Mouse (Mus musculus) cerebellum, adult (tissue): ENCODE measurements around the gene Pgghg.
"Not testable (repeated sequence)": the region's sequence is repeated elsewhere in the genome, so short reads cannot be mapped to it uniquely, and the experiment has no call there.

Experiments used
- ATAC-seq: cut with Nextera tagmentation; 2 replicates; pipeline ENCODE4 v1.9.2; 2017; ENCODE audit warnings: mild to moderate bottlenecking, moderate library complexity, mixed read lengths; ENCODE audit not compliant: insufficient number of reproducible peaks, low FRiP score, low TSS enrichment

The Pgghg gene

GRCm38 (mm10) chr7:140953800-140954732, 12.9 kb downstream of the Pgghg start:
- ATAC-seq = no peak

GRCm38 (mm10) chr7:140954733-140955071, 13.5 kb downstream of the Pgghg start:
- no peak for ATAC-seq

- ATAC-seq = no peak
Observed at GRCm38 (mm10) chr7:140955342-140955741, 14.2 kb downstream of the Pgghg start.

DNA sequence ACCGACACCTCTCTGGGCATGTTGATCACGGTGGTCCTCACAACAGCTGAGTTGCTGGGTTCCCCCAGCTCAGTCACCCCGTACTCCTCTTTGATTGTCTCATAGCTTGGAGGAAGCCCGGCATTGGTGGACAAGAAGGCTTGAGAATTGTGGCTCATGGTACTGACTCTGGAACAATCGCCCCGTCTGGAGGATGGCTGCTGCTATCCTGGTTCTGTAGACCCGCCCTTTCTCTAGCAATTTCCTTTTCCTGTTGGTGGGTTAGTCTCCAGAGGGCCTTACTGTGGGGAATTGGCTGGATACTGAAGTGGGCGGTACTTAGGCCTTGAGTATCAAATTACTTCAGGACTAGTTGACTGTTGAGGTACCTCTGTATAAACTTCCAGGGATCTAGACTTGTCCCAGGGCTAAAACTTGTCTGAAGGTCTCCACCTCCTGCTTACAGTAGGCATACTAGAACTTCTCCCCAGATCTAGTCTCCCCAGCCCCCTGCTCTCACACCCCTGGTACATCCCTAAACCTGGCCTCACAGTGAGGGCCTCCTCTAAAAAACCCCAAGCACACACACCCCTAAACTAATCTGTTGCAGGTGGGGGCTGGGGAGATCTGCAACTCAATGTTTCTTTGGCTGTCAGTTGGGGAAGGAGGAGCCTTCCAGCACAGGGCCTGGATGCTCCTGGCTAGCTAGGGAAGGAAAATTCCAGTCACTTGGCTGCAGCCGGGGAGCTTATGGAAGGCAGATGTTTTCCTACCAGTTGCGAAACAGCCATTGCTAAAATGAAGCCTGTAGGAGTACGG, 14.8 kb downstream of the Pgghg start, which contains the start of the genes Gm45717 and Ifitm2:
Gm45717 (minus strand) TSS at position 180 of the 798 bp plus-strand sequence.
Ifitm2 (minus strand) TSS at position 230 of the 798 bp plus-strand sequence.
- ATAC-seq = no peak

DNA sequence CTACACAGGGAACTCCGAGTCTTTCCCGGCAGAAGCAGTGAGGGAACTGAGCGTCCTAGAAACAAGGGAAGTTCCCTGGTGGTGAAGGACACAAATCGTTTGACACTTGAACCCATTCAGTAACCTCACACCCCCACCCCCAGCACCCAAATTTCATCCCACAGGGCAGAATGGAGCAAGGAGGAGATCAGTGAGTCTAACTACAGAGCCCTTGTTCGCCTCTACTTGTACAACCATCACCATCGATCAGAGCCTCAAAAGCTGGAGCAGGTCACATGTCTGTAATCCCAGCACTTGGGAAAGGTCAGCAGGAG, 15.3 kb downstream of the Pgghg start:
- no peak for ATAC-seq

- no peak for ATAC-seq
Observed at GRCm38 (mm10) chr7:140959181-140959901, 18.1 kb downstream of the Pgghg start.

GRCm38 (mm10) chr7:140960026-140960425, 18.8 kb downstream of the Pgghg start:
- no peak for ATAC-seq

- no peak for ATAC-seq
Observed at GRCm38 (mm10) chr7:140961416-140961815, 20.2 kb downstream of the Pgghg start.

DNA sequence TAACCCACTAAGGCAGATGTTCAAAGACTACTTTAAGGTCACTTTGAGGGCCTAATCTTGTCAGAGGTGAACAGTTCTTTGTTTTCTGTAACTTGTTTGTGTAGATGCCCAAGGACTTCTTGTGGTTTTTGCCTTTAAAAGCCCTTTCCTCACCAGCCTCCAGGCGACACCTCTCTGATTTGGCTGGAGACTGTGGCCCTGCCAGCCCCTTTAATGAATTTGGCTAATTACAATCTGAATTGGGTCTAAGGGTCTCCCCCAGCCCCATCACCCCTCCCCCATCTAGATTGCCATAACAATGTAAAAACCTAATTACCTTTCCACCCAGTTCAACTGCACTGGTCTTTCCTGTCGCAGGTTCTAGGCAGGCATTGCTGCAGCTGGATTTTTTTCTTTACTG, 21.5 kb downstream of the Pgghg start:
- ATAC-seq = no peak

- no peak for ATAC-seq
Observed at GRCm38 (mm10) chr7:140966921-140967320, 25.7 kb downstream of the Pgghg start, which contains the start of gene Ifitm1. Ifitm1 (plus strand) TSS chr7:140967221.

DNA sequence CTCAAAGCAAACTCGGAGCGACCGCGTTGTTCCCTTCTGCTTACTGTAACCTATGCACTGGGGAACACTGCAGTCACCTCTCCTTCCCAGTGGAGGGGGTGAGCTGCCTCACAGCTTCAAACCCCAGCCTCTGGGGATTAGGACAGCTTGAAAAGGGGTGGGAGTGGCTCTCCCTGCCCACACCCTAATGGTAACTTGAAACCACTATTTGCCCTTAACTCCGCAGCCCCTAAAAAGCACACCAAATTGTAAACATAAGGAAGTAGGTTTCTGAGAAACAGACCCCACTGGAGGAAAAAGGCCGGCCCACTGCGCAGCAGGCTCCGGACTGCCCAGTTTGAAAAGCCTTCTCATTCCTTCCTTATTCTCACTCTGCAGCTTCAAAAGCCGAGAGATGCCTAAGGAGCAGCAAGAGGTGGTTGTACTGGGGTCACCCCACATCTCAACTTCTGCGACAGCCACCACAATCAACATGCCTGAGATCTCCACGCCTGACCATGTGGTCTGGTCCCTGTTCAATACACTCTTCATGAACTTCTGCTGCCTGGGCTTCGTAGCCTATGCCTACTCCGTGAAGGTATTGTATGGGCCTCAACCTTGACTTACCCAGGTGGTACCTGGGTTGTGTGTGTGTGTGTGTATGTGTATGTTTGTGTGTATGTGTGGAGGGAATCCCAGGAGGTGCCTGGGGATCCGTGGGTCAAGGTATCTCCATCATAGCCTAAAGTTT, 26.8 kb downstream of the Pgghg start:
- no peak for ATAC-seq

GRCm38 (mm10) chr7:140968710-140969109, 27.5 kb downstream of the Pgghg start:
- ATAC-seq = not testable (repeated sequence)

GRCm38 (mm10) chr7:140970931-140971330, 29.7 kb downstream of the Pgghg start:
- no peak for ATAC-seq

DNA sequence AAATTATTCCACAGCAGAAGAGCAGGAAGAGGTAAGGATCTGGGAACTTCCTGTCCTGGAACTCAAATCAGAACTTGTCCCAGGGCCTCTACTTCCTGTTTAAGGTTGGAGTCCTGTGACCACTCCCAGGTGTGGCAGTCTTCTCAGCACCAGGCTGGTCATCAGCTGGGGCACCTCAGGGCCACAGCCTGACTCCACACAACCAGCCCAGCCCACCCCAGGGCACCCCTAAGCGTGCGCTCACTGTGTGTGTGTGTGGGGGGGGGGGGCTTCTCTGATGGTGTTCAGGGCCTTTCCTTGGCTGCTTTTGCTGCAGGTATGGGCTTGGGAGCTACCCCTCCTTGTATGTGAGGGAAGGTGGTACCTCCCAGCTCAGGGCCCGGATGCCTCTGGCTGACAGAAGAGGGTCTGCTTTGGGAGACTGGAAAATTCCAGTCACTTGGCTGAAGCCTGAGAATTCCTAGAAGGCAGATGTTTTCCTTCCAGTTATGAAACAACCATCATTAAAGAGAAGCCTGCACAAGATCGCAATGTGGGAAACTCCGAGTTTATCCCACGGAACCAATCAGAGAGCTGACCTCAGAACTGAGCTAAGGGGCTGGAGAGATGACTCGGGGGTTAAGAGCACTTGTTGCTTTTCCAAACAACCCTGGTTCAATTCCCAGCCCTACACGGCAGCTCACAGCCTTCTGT, 30.4 kb downstream of the Pgghg start:
- no peak for ATAC-seq

DNA sequence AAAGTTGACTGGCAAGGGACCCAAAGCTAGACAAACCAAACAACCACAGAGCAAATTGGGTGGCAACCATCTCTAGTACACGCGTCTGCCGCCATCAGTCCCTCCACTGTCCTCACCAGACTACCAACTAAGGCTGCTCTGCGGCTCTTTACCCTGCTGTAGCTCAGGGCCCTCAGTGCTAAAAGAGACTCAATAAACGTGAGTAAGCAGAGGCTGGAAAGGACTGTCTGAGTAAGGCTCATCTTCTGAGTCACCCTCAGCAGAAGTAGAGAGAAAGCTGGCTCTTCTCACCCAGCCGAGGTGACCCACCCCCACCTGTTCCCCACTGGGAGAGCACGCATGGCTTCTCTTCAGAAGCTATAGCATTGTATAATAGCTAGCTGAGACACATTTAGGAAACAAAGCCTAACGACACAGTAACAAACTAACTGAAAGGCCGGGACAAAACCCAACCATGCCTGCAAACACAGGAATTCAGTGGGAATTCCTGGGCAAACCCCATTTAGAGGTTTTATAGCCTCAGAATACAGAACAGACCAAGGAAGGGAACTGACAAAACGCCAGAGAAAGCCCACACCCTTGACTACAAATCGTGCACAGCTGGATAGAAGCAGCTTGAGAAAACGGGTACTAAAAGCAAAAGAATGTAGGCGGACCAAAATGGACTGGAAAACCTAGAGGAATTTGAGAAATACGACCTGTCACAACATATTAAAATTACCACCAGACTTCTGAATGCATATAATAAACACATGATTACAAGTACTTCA, 32.4 kb downstream of the Pgghg start:
- ATAC-seq = no peak

- ATAC-seq = no peak
Observed at GRCm38 (mm10) chr7:140974940-140975339, 33.7 kb downstream of the Pgghg start.

DNA sequence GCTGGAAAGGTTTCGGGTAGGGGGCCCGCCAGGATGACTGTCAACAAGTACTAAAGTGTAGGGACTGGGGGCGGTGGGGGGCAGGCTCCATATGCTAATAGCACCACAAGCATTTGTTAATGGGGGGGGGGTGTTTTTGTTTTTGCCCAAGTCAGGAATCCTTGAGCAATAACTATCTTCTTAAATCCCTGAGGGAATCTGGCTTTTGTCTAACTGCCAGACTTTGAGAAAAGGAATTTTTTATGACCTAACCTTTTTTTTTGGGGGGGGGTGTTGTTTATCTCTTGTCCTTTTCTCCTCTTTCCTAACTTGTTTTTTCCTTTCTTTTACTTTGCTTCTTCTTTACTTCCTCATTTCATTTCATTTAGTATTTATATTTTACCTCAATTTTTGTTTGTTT, 34.3 kb downstream of the Pgghg start:
- no peak for ATAC-seq

GRCm38 (mm10) chr7:140976720-140977119, 35.5 kb downstream of the Pgghg start:
- ATAC-seq = not testable (repeated sequence)

DNA sequence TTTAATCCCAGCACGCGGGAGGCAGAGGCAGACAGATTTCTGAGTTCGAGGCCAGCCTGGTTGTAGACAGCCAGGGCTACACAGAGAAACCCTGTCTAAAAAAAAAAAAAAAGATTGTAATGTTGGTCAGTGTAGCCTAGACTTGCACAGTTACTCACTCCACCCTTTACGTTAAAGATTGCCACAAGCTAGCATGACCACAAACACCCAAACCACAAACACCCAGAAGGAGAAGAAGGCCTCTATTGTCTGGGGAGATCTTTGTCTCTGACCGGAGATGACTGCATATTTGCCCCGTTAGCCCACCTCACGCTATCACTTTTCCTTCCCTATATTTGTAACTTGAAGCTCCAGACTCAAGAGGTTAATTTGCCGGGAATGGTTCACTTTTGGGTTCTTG, 40.5 kb downstream of the Pgghg start:
- no peak for ATAC-seq
